Comparison of ENCODE assay signal across 24 mouse cellular contexts in genomic region chr1:162463676-162464075, GRCm38 (mm10). TPM values are rescaled to one million over a fixed set of nuclear protein-coding genes. Genes with fewer than 3 reads are reported as not detected.
DNase-seq lines count a peak whose midpoint lies in the region; ATAC-seq lines count a peak whose summit lies in the region.
"Had no signal": no experiment of that assay in that cellular context is flagged by ENCODE, and none has a peak within 500 bp of the region (broad histone marks: within the 10 kb centered on the region; RNA-seq: fewer than 3 reads in every experiment).

No protein-coding gene starts in this region.

- WGBS in hindbrain, embryonic 16.5 days: 78% methylated on average over 8 of the region's 8 CpGs
- WGBS in hindbrain, embryonic 13.5 days: 78% methylated on average over 8 of the region's 8 CpGs
- 67% methylated on average over 8 of the region's 8 CpGs for WGBS in kidney, embryonic 16.5 days
- WGBS in midbrain, embryonic 16.5 days: 88% methylated on average over 8 of the region's 8 CpGs

- H3K36me3 ChIP-seq in hindbrain, embryonic 16.5 days (ENCODE audit: control insufficient read depth, insufficient read depth, low read length): no peaks in the 10 kb centered on the region
- H3K36me3 ChIP-seq in hindbrain, embryonic 13.5 days: no peaks in the 10 kb centered on the region
- H3K36me3 ChIP-seq in kidney, embryonic 16.5 days (ENCODE audit: insufficient read depth, low read length): no peaks in the 10 kb centered on the region
- no peaks in the 10 kb centered on the region for H3K36me3 ChIP-seq in midbrain, embryonic 16.5 days (ENCODE audit: control insufficient read depth, insufficient read depth, low read length)
- H3K36me3 ChIP-seq: forebrain, embryonic 12.5 days; hindbrain, embryonic 10.5 days had no signal

- peak; percentile 42 for DNase-seq in kidney, adult 18-20 months
- peak; percentile 44 to 57 for DNase-seq in kidney, postnatal 36 days
- DNase-seq in thymus, postnatal 25 days: no peak
- no peak for DNase-seq in right cerebral cortex, postnatal 14 days
- DNase-seq: adrenal gland, adult 8-10 months; cerebellum, adult 2 months; cerebellum, postnatal 14 days; forebrain, postnatal 0 days; gastrocnemius, postnatal 10 days; heart, postnatal 14 days; layer of hippocampus, postnatal 36 days; liver; lung, adult 2 months; lung, postnatal 10 days; right cerebral cortex, adult 18-20 months had no signal

- H3K4me2 ChIP-seq in hindbrain, embryonic 16.5 days (ENCODE audit: low read length): no peak overlapping the region
- H3K4me2 ChIP-seq in hindbrain, embryonic 13.5 days: no peak overlapping the region
- H3K4me2 ChIP-seq in kidney, embryonic 16.5 days (replicated peaks; ENCODE audit: low read depth, low read length): no peak overlapping the region
- H3K4me2 ChIP-seq in midbrain, embryonic 16.5 days (ENCODE audit: low read length): no peak overlapping the region
- H3K4me2 ChIP-seq: forebrain, embryonic 12.5 days had no signal

- H3K27me3 ChIP-seq in hindbrain, embryonic 16.5 days (replicated peaks; ENCODE audit: control insufficient read depth, insufficient read depth, low read length): no peaks in the 10 kb centered on the region
- H3K27me3 ChIP-seq in hindbrain, embryonic 13.5 days: no peaks in the 10 kb centered on the region
- no peaks in the 10 kb centered on the region for H3K27me3 ChIP-seq in kidney, embryonic 16.5 days (ENCODE audit: insufficient read depth, low read length)
- H3K27me3 ChIP-seq in midbrain, embryonic 16.5 days (ENCODE audit: control insufficient read depth, insufficient read depth, low read depth, low read length): no peaks in the 10 kb centered on the region
- H3K27me3 ChIP-seq: CH12.LX; forebrain, embryonic 12.5 days had no signal

- no peak overlapping the region for H3K9ac ChIP-seq in hindbrain, embryonic 16.5 days (ENCODE audit: low read depth, low read length)
- no peak overlapping the region for H3K9ac ChIP-seq in hindbrain, embryonic 13.5 days
- no peak overlapping the region for H3K9ac ChIP-seq in kidney, embryonic 16.5 days (replicated peaks; ENCODE audit: low read length)
- no peak overlapping the region for H3K9ac ChIP-seq in midbrain, embryonic 16.5 days (ENCODE audit: low read depth, low read length)
- H3K9ac ChIP-seq: forebrain, embryonic 12.5 days; forebrain, postnatal 0 days; liver, embryonic 14.5 days had no signal

- no peak overlapping the region for H3K4me3 ChIP-seq in hindbrain, embryonic 16.5 days (ENCODE audit: low read length)
- no peak overlapping the region for H3K4me3 ChIP-seq in hindbrain, embryonic 13.5 days
- no peak overlapping the region for H3K4me3 ChIP-seq in kidney, embryonic 16.5 days (ENCODE audit: low read length)
- no peak overlapping the region for H3K4me3 ChIP-seq in midbrain, embryonic 16.5 days (ENCODE audit: low read depth, low read length)
- H3K4me3 ChIP-seq: forebrain, embryonic 12.5 days; hindbrain, embryonic 10.5 days had no signal

- H3K4me1 ChIP-seq in hindbrain, embryonic 16.5 days (ENCODE audit: control insufficient read depth, insufficient read depth, low read depth, low read length): no peaks in the 10 kb centered on the region
- H3K4me1 ChIP-seq in hindbrain, embryonic 13.5 days (replicated peaks): no peaks in the 10 kb centered on the region
- no peaks in the 10 kb centered on the region for H3K4me1 ChIP-seq in kidney, embryonic 16.5 days (ENCODE audit: insufficient read depth, low read length)
- no peaks in the 10 kb centered on the region for H3K4me1 ChIP-seq in midbrain, embryonic 16.5 days (ENCODE audit: control insufficient read depth, insufficient read depth, low read length)
- H3K4me1 ChIP-seq: forebrain, embryonic 12.5 days; hindbrain, embryonic 10.5 days had no signal

- 0 out of 2 replicates have a peak, but pooled peaks have one; percentile 4 for ATAC-seq in hindbrain, embryonic 16.5 days
- no peak for ATAC-seq in hindbrain, embryonic 13.5 days (ENCODE audit: low FRiP score)
- ATAC-seq in kidney, embryonic 16.5 days (ENCODE audit: low FRiP score, low TSS enrichment): peak; percentile 61; the same call in 1 of the 2 replicates
- ATAC-seq in midbrain, embryonic 16.5 days: no peak
- ATAC-seq: forebrain, postnatal 0 days; intestine, postnatal 0 days had no signal

- no peaks in the 10 kb centered on the region for H3K9me3 ChIP-seq in hindbrain, embryonic 16.5 days (ENCODE audit: control insufficient read depth, low read length)
- H3K9me3 ChIP-seq in hindbrain, embryonic 13.5 days: no peaks in the 10 kb centered on the region
- H3K9me3 ChIP-seq in kidney, embryonic 16.5 days (ENCODE audit: low read length): no peaks in the 10 kb centered on the region
- H3K9me3 ChIP-seq in midbrain, embryonic 16.5 days (replicated peaks; ENCODE audit: control insufficient read depth, low read length, poor library complexity, severe bottlenecking): no peaks in the 10 kb centered on the region
- H3K9me3 ChIP-seq: forebrain, embryonic 12.5 days; hindbrain, embryonic 10.5 days had no signal

- H3K27ac ChIP-seq in hindbrain, embryonic 16.5 days (ENCODE audit: low read depth, low read length): no peak overlapping the region
- no peak overlapping the region for H3K27ac ChIP-seq in hindbrain, embryonic 13.5 days
- no peak overlapping the region for H3K27ac ChIP-seq in kidney, embryonic 16.5 days (ENCODE audit: low read length)
- H3K27ac ChIP-seq in midbrain, embryonic 16.5 days (ENCODE audit: low read length): no peak overlapping the region
- H3K27ac ChIP-seq: forebrain, embryonic 12.5 days; hindbrain, embryonic 10.5 days; liver, embryonic 14.5 days had no signal

RNA-seq across cellular contexts. Expression of gene Dnm3, which starts 14.2 kb away (rescaled TPM):
- 57.1 and 61.2 TPM in 2 replicates for polyA plus RNA-seq in hindbrain, embryonic 16.5 days (2015; fragmentation: Nextera tagmentation; extraction: Ambion mirVana)
- polyA plus RNA-seq in hindbrain, embryonic 13.5 days (2015; fragmentation: Nextera tagmentation; extraction: Ambion mirVana): 47.8 and 48.5 TPM in 2 replicates
- polyA plus RNA-seq in kidney, embryonic 16.5 days (2015; fragmentation: Nextera tagmentation; extraction: Ambion mirVana): 6.8 and 8.9 TPM in 2 replicates
- polyA plus RNA-seq in midbrain, embryonic 16.5 days (2015; fragmentation: Nextera tagmentation; extraction: Ambion mirVana): 66.2 and 69.4 TPM in 2 replicates

Comparison
In these comparisons a context has a peak if more than half of its experiments do, and no peak if none do; other contexts are left out.
1. ATAC-seq: peak in hindbrain, embryonic 16.5 days (single experiment) and kidney, embryonic 16.5 days (single experiment); none in hindbrain, embryonic 13.5 days (single experiment) and midbrain, embryonic 16.5 days (single experiment).
2. DNase-seq: peak in kidney, adult 18-20 months (single experiment) and kidney, postnatal 36 days (2 of 2); none in thymus, postnatal 25 days (single experiment) and right cerebral cortex, postnatal 14 days (single experiment).